Mouse (Mus musculus) spleen, adult 2 months (tissue): ENCODE measurements at regions not wholly inside any gene's neighbourhood (a gene's known extent, or its start where the extent isn't known, plus 50 kb on each side); places are given as distances from the start of the nearest gene placed in this dataset.

ENCODE experiments used
- CTCF ChIP-seq: fragments of 200-500 bp; IDR thresholded peaks from 2 replicates; pipeline ENCODE4 v1.5.1; 2011; ENCODE audit warnings: mild to moderate bottlenecking, inconsistent platforms; ENCODE audit not compliant: insufficient read depth, insufficient read length, insufficient replicate concordance; ENCODE audit errors: extremely low read depth
- POLR2A ChIP-seq: fragments of 200-500 bp; IDR thresholded peaks from 2 replicates; pipeline ENCODE4 v1.6.1; 2011; ENCODE audit warnings: low read depth, low read length, inconsistent platforms

GRCm38 (mm10) chr12:25363839-25364238 lies 266.9 kb upstream of the Id2 start:
- TF ChIP-seq POLR2A (no peak), CTCF (no peak)
